Mouse (Mus musculus) brain, embryonic 18.5 days (tissue): ENCODE results near the gene Lrrc36.

Source experiments
- DNase-seq: peaks from one replicate; pipeline ENCODE4 v3.0.0-alpha.2; 2012; ENCODE audit warnings: low read depth, low spot score

Gene Lrrc36

GRCm38 (mm10) chr8:105431743-105432515 is 18.6 kb downstream of the Lrrc36 start:
- DNase-seq, result no peak

- no peak for DNase-seq
These were observed 19.6 kb downstream of the Lrrc36 start for GRCm38 (mm10) chr8:105433021-105433420.

- no peak for DNase-seq
These were observed 20.1 kb downstream of the Lrrc36 start for GRCm38 (mm10) chr8:105433511-105433910.

GRCm38 (mm10) chr8:105434136-105434535 is 20.8 kb downstream of the Lrrc36 start:
- no peak for DNase-seq

- no peak for DNase-seq
These were observed 22.8 kb downstream of the Lrrc36 start for GRCm38 (mm10) chr8:105436218-105436617.

GRCm38 (mm10) chr8:105437078-105437748 is 23.8 kb downstream of the Lrrc36 start:
- no peak for DNase-seq

- DNase-seq, result no peak
These were observed 25.5 kb downstream of the Lrrc36 start for GRCm38 (mm10) chr8:105438865-105439264.

- no peak for DNase-seq
These were observed 28.1 kb downstream of the Lrrc36 start for GRCm38 (mm10) chr8:105441433-105441832.

GRCm38 (mm10) chr8:105442661-105443060 is 29.3 kb downstream of the Lrrc36 start:
- DNase-seq, result no peak

- DNase-seq, result no peak
These were observed 32.1 kb downstream of the Lrrc36 start for GRCm38 (mm10) chr8:105445296-105446126.

GRCm38 (mm10) chr8:105446127-105446552 is 32.8 kb downstream of the Lrrc36 start:
- no peak for DNase-seq

- DNase-seq, result no peak
These were observed 34.8 kb downstream of the Lrrc36 start for GRCm38 (mm10) chr8:105448188-105448587.

GRCm38 (mm10) chr8:105448596-105448995 is 35.2 kb downstream of the Lrrc36 start:
- no peak for DNase-seq

GRCm38 (mm10) chr8:105450977-105451376 is 37.6 kb downstream of the Lrrc36 start:
- no peak for DNase-seq

GRCm38 (mm10) chr8:105451903-105452603 is 38.7 kb downstream of the Lrrc36 start:
- DNase-seq, result no peak

- no peak for DNase-seq
These were observed 39.9 kb downstream of the Lrrc36 start for GRCm38 (mm10) chr8:105453296-105453695.

GRCm38 (mm10) chr8:105454088-105454487 is 40.7 kb downstream of the Lrrc36 start:
- DNase-seq, result no peak

- DNase-seq, result no peak
These were observed 41.8 kb downstream of the Lrrc36 start for GRCm38 (mm10) chr8:105455218-105455617.

- DNase-seq, result no peak
These were observed 47.9 kb downstream of the Lrrc36 start for GRCm38 (mm10) chr8:105461085-105461803.

- DNase-seq, result no peak
These were observed 51.2 kb downstream of the Lrrc36 start for GRCm38 (mm10) chr8:105464595-105464994.

- no peak for DNase-seq
These were observed 52.9 kb downstream of the Lrrc36 start for GRCm38 (mm10) chr8:105466246-105466645.
